Mouse (Mus musculus): ENCODE measurements around the gene Klhl32.
"Not testable (repeated sequence)": the region's sequence is repeated elsewhere in the genome, so short reads cannot be mapped to it uniquely, and the experiment has no call there.

- not testable (repeated sequence) for TF ChIP-seq POLR2A (IDR thresholded peaks at IDR 0.05; ENCODE audit: borderline replicate concordance, low read depth, low read length); CTCF (IDR thresholded peaks at IDR 0.05; ENCODE audit: low read depth, low read length)
These were observed 38.5 kb upstream of the Klhl32 start for GRCm38 (mm10) chr4:24889386-24889785.
